In genomic region chr2:157170166-157170565, GRCm38 (mm10) we compare ENCODE assay signal across 7 mouse cellular contexts. TPM values are rescaled to one million over a fixed set of nuclear protein-coding genes. Genes with fewer than 3 reads are reported as not detected.
A peak's percentile ranks its signal among the peaks of the same experiment; 100 is the strongest.
DNase-seq lines count a peak whose midpoint lies in the region; ATAC-seq lines count a peak whose summit lies in the region.

No protein-coding gene starts in this region.

- H3K36me3 ChIP-seq in forebrain, embryonic 16.5 days (ENCODE audit: control insufficient read depth, insufficient read depth), result peaks cover 5% of the 10 kb centered on the region; the same call in 1 of the 2 replicates

- H3K27me3 ChIP-seq in forebrain, embryonic 16.5 days (replicated peaks; ENCODE audit: control insufficient read depth, insufficient read depth, low read length), result no peaks in the 10 kb centered on the region

- no peak overlapping the region for H3K4me2 ChIP-seq in forebrain, embryonic 16.5 days (ENCODE audit: low read length)

- no peak overlapping the region for H3K4me3 ChIP-seq in forebrain, embryonic 16.5 days (replicated peaks; ENCODE audit: low read length)

- peak; percentile 69 for ATAC-seq in forebrain, embryonic 16.5 days

- DNase-seq in right cerebral cortex, adult 18-20 months, result peak; percentile 6
- DNase-seq in right cerebral cortex, postnatal 14 days, result no peak
- DNase-seq in lung, postnatal 4 days, result peak; percentile 36 to 60
- DNase-seq in thymus, postnatal 36 days, result no peak
- no peak for DNase-seq in adrenal gland, postnatal 25 days
- no peak for DNase-seq in cerebellum, adult 9-10 months

- H3K27ac ChIP-seq in forebrain, embryonic 16.5 days (ENCODE audit: low read length), result no peak overlapping the region

- 17% methylated on average over 5 of the region's 5 CpGs for WGBS in forebrain, embryonic 16.5 days

- peaks cover 3% of the 10 kb centered on the region; the same call in 1 of the 2 replicates for H3K4me1 ChIP-seq in forebrain, embryonic 16.5 days (replicated peaks; ENCODE audit: control insufficient read depth, insufficient read depth, low read length)

- no peaks in the 10 kb centered on the region for H3K9me3 ChIP-seq in forebrain, embryonic 16.5 days (ENCODE audit: control insufficient read depth, low read length)

- no peak overlapping the region for H3K9ac ChIP-seq in forebrain, embryonic 16.5 days (replicated peaks; ENCODE audit: low read depth, low read length)

RNA-seq across cellular contexts. Expression of gene Rbl1, which starts 34.2 kb away (rescaled TPM):
- 10.1 and 11.1 TPM in 2 replicates for polyA plus RNA-seq in forebrain, embryonic 16.5 days (2015; fragmentation: Nextera tagmentation; extraction: Ambion mirVana)
- 8.8 and 9.0 TPM in 2 replicates for total RNA-seq in adrenal gland, postnatal 25 days (2021)

RNA-seq across cellular contexts. Expression of gene Samhd1, which starts 35.1 kb away (rescaled TPM):
- 10.2 and 11.0 TPM in 2 replicates for polyA plus RNA-seq in forebrain, embryonic 16.5 days (2015; fragmentation: Nextera tagmentation; extraction: Ambion mirVana)
- total RNA-seq in adrenal gland, postnatal 25 days (2021), result 18.0 and 26.1 TPM in 2 replicates

Comparison
In these comparisons a context has a peak if more than half of its experiments do, and no peak if none do; other contexts are left out.
1. DNase-seq: peak in right cerebral cortex, adult 18-20 months (single experiment) and lung, postnatal 4 days (2 of 2); none in right cerebral cortex, postnatal 14 days (single experiment), thymus, postnatal 36 days (0 of 2), adrenal gland, postnatal 25 days (single experiment) and cerebellum, adult 9-10 months (single experiment).